Mouse (Mus musculus): ENCODE measurements around the gene Ctsa.

- TF ChIP-seq POLR2A (IDR thresholded peaks at IDR 0.05; ENCODE audit: insufficient read depth, low read depth, low read length), result no peak
- TF ChIP-seq CTCF (IDR thresholded peaks at IDR 0.05; ENCODE audit: insufficient read depth, low read depth, low read length), result no peak
Observed at GRCm38 (mm10) chr2:164792400-164793190, 40.1 kb upstream of the Ctsa start.

Measured in olfactory bulb, adult 2 months (tissue).